Mouse (Mus musculus) embryonic facial prominence, embryonic 15.5 days (tissue): ENCODE results near the gene Map3k12. TPM values are rescaled to one million over a fixed set of nuclear protein-coding genes. Genes with fewer than 3 reads are reported as not detected.

Experiments used
- ATAC-seq: fragments of 200-750 bp; cut with Nextera tagmentation; 2 replicates; pipeline ENCODE4 v1.8.0; 2017; ENCODE audit warnings: low read depth, moderate TSS enrichment; ENCODE audit not compliant: insufficient number of reproducible peaks, low FRiP score, low TSS enrichment
- H3K27ac ChIP-seq: fragments of 300-500 bp; sonication (generic); replicated peaks from 2 replicates; pipeline ENCODE4 v1.5.1; 2015; ENCODE audit warnings: mild to moderate bottlenecking, inconsistent platforms
- H3K27me3 ChIP-seq: fragments of 300-500 bp; sonication (generic); 2 replicates; pipeline ENCODE4 v1.6.1; 2015; ENCODE audit warnings: inconsistent platforms
- H3K36me3 ChIP-seq: fragments of 300-500 bp; sonication (generic); 2 replicates; pipeline ENCODE4 v1.6.1; 2015; ENCODE audit warnings: mild to moderate bottlenecking, inconsistent platforms
- H3K4me1 ChIP-seq: fragments of 300-500 bp; sonication (generic); 2 replicates; pipeline ENCODE4 v1.6.1; 2015; ENCODE audit warnings: inconsistent platforms
- H3K4me2 ChIP-seq: fragments of 300-500 bp; sonication (generic); replicated peaks from 2 replicates; pipeline ENCODE4 v1.6.1; 2015; ENCODE audit warnings: mild to moderate bottlenecking, inconsistent platforms
- H3K4me3 ChIP-seq: fragments of 300-500 bp; sonication (generic); replicated peaks from 2 replicates; pipeline ENCODE4 v1.5.1; 2015; ENCODE audit warnings: mild to moderate bottlenecking, inconsistent platforms
- H3K9ac ChIP-seq: fragments of 300-500 bp; sonication (generic); 2 replicates; pipeline ENCODE4 v1.6.1; 2015; ENCODE audit warnings: inconsistent platforms
- H3K9me3 ChIP-seq: fragments of 300-500 bp; sonication (generic); replicated peaks from 2 replicates; pipeline ENCODE4 v1.6.1; 2016; ENCODE audit warnings: inconsistent platforms
- WGBS: fragments of 180-500 bp; shearing (Covaris S2); methylation state at CpG from one replicate; pipeline ENCODE4 v1.1.7; 2015; 5-methylcytosine and 5-hydroxymethylcytosine counted together
- polyA plus RNA-seq: library from polyadenylated mRNA; unstranded; fragments of >200 nt; fragmentation: Nextera tagmentation; extraction: Ambion mirVana; gene quantifications from 2 replicates; pipeline ENCODE4 v1.2.1, GENCODE M21; 2015

Map3k12 gene
- polyA plus RNA-seq, 1 experiment from 2014 or later: 21.3 TPM

DNA sequence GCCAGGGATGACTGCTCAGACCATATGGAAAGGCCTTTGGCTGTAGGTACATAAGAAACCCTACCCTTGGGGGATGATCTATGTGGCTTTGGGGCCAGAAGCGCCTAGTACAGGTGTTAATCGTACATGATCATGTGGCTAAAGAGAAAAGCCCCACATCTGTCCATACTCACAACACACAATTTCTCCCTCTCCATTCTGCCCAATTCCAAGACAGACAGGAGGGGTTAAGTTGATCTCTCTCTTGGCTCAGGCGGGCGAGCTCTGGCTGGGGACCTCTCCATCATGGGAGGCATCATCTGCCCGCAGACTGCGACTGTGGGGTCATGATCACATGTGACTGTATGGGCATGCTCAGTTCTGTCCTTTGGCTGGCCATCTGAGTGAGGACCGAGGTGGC, 17.1 kb upstream of the Map3k12 start:
- 92% methylated on average over 7 of the region's 7 CpGs for WGBS
- H3K9ac ChIP-seq: no peak overlapping the region
- H3K27ac ChIP-seq: no peak overlapping the region
- no peak for ATAC-seq
- H3K9me3 ChIP-seq: no peaks in the 10 kb centered on the region
- H3K27me3 ChIP-seq: no peaks in the 10 kb centered on the region
- H3K4me1 ChIP-seq: no peaks in the 10 kb centered on the region
- no peak overlapping the region for H3K4me3 ChIP-seq
- no peak overlapping the region for H3K4me2 ChIP-seq
- H3K36me3 ChIP-seq: peaks cover 76% of the 10 kb centered on the region

DNA sequence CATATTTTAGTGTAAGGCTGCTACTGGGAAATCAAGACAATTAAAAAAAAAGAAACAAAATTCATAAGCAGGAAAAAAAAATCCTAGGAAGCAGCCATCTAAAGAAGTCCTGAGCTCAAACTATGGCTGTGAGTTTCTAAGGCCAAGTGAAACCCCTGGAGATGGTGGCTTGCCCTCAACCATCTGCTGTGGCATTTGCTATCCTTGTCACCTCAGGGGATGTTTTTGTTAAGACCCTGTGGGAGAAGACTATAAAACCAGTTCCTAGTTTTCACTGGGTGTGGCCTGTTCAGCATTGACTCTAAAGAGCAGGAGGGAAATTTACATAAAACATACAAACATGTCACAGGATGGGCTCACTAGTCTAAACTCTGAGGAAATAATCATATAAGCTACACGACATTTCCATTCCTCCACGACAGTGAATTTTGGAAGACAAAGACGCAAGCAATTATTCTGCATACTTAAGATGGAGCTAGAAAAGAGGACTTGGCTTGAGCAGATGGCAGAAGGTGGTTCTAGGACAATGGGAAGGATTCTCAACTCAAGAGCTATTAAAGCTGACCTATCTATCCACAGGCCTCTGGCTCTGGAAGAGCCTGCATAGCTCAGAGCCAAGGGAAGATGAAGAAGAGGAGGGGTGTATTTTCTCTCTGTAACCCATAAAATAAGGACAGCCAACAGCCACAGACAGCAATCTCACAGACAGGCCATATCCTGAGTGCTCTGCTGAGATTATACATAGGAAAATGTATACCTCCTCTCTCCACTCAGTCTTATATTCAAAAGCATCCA, 15.4 kb upstream of the Map3k12 start:
- WGBS: 89% methylated on average over 3 of the region's 3 CpGs
- Histone ChIP-seq H3K27ac (no peak overlapping the region), H3K4me1 (no peaks in the 10 kb centered on the region), H3K9ac (no peak overlapping the region), H3K36me3 (peaks cover 85% of the 10 kb centered on the region), H3K4me3 (no peak overlapping the region), H3K4me2 (no peak overlapping the region), H3K9me3 (no peaks in the 10 kb centered on the region), H3K27me3 (no peaks in the 10 kb centered on the region)
- no peak for ATAC-seq

DNA sequence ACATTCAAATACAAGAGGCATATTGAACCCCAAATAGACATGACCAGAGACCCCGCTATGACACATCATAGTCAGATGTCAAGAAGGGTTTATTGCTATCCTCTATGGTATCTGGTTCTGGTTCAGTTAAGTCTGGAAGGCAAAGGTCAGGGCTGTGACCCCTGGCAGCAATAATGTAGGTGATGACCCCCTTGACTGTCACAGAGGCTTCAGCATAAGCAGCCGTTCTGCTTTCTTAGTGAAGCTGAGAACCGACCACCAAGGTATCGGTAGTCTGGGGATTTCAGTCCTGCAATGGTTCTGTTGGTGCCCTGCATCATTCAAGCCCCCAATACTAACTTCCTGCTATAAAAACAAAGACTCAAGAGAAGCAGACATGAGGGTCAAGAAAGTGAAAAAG, 14.7 kb upstream of the Map3k12 start:
- Histone ChIP-seq H3K9ac (no peak overlapping the region), H3K36me3 (peaks cover 80% of the 10 kb centered on the region), H3K9me3 (no peaks in the 10 kb centered on the region), H3K4me3 (no peak overlapping the region), H3K4me2 (no peak overlapping the region), H3K27ac (no peak overlapping the region), H3K27me3 (no peaks in the 10 kb centered on the region), H3K4me1 (no peaks in the 10 kb centered on the region)
- ATAC-seq: no peak
- WGBS: 82% methylated on average over 4 of the region's 4 CpGs

DNA sequence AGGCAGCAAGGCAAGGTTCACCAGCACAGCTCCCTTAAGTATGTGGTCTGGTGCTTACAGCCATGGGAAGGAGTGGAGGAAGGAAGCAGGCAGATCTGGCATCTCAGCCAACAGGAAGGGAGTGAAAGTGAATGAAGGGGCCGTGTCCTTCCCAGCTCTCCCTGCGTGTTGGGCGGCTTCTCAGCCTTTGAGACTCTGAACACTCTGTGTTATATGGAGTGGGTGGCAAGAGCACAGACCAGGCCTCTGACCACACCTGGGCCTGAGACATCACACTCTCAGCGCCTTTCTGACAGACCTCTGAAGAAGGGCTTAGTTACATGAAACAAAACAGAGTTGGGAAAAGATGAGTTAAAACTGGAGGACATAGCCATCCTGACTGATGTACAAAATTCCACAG, 13.7 kb upstream of the Map3k12 start:
- 82% methylated on average over 4 of the region's 4 CpGs for WGBS
- no peak overlapping the region for H3K4me3 ChIP-seq
- H3K4me1 ChIP-seq: no peaks in the 10 kb centered on the region
- peaks cover 74% of the 10 kb centered on the region for H3K36me3 ChIP-seq
- H3K4me2 ChIP-seq: no peak overlapping the region
- no peak for ATAC-seq
- H3K27ac ChIP-seq: no peak overlapping the region
- no peaks in the 10 kb centered on the region for H3K27me3 ChIP-seq
- no peaks in the 10 kb centered on the region for H3K9me3 ChIP-seq
- no peak overlapping the region for H3K9ac ChIP-seq

DNA sequence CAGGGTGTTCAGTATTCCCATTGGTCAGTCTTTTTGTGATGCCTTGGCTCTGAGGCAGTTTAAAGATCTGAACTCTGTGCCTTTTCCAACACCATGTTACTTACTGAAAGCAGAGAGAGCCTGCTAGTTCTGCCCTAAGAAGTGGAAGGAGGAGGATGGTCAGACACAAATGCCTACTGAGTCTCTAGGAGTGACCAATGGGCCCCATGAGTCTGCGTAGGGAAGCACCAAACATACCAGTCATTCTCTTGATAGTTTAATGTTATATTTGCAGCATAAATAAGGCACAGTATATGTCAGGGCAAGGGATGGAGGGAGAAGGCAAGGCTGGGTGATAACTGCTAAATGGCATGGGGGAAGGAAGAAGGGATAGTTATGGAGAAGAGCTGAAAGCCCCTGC, 11.5 kb upstream of the Map3k12 start:
- no peak overlapping the region for H3K4me3 ChIP-seq
- H3K4me2 ChIP-seq: no peak overlapping the region
- 92% methylated on average over 1 of the region's 1 CpGs for WGBS
- H3K27ac ChIP-seq: no peak overlapping the region
- peaks cover 73% of the 10 kb centered on the region for H3K36me3 ChIP-seq
- no peaks in the 10 kb centered on the region for H3K4me1 ChIP-seq
- ATAC-seq: no peak
- H3K9me3 ChIP-seq: no peaks in the 10 kb centered on the region
- no peak overlapping the region for H3K9ac ChIP-seq
- H3K27me3 ChIP-seq: no peaks in the 10 kb centered on the region

DNA sequence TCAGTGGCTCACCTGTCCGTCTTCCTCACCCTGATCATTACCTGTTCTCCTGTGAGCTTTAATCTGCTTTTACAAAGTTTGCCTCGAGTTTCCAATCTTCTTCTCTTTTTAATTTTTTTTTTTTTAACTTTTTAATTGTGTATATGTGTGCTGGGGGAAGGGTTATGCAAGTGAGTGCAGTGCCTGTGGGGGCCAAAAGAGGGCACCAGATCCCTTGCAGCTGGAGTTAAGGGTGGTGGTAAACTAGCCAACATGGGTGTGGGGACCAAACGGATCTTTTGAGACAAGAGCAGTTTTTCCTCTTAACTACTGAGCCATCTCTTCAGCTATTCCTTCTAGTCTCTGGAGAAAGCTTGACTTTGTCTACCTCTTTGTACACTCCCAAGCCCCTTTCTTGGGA, 11.1 kb upstream of the Map3k12 start:
- H3K9me3 ChIP-seq: no peaks in the 10 kb centered on the region
- no peaks in the 10 kb centered on the region for H3K27me3 ChIP-seq
- H3K4me1 ChIP-seq: no peaks in the 10 kb centered on the region
- H3K4me2 ChIP-seq: no peak overlapping the region
- H3K9ac ChIP-seq: no peak overlapping the region
- no peak overlapping the region for H3K27ac ChIP-seq
- ATAC-seq: no peak
- H3K4me3 ChIP-seq: no peak overlapping the region
- 71% methylated on average over 3 of the region's 3 CpGs for WGBS
- H3K36me3 ChIP-seq: peaks cover 69% of the 10 kb centered on the region

DNA sequence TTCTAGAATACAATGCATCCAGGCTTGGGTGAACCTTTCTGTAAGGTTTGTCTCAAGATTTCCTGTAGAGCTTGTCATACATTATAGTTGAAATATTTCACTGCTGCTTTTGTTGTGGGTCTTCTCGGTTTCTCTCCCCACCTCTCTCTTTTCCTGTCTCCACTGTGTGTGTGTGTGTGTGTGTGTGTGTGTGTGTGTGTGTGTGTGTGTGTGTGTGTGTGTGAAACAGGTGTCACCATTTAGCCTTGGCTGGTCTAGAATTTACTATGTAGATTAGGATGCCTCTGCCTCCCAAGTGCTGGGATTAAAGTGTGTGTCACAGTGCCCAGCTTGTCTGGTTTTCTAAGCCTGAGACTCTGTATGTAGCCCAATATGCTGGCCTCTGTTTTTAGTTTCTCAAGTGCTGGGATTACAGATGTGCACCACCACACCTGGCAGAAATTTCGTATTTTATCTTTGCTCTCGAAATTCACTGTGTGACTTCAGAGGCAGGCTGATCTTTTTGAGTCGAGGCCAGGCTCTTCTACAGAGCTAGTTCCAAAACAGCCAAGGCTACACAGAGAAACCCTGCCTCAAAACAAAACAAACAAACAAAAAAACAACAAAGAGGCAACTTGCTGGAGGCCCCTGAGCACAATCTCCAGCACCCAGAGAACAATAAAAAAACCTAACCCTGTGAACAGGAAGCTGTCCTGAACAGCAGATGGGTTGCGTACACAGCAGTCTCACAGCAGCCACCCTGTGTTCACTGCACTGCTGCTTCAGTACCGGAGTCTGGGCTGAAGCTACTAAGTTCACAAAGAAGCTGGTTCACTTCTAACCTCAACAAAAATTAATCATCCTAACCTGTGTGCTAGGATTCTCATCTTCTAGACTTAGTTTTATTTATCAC, 9.5 kb upstream of the Map3k12 start:
- no peak for ATAC-seq
- Histone ChIP-seq H3K9ac (no peak overlapping the region), H3K36me3 (peaks cover 65% of the 10 kb centered on the region)

DNA sequence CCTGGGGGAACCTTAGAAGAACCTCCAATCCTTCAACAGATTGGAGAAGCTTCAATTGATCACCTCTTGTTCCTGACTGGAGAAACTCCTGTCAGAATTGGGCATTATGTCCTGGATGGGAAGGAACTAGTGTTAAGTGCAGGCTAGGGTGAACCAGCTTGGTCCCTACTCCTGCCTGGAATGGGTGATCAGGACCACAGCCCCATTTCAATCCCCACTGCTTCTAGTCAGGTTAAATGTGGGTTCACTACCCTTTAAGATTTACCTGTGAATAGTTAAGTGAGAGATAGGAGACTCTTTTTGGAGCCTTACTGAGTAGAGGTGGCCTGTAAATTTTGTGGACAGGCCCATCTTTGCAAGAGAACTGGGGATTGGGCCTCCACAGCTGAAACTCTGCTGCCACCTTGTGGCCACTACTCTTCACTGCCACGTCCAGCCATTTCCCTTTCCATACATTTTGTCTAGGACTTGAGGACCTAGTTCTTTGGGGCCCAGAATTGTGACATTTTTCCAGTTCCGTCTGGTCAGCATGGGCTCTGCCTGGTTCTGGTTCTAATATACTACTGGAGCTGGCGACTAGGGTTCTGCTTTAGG, 8.1 kb upstream of the Map3k12 start, which contains the start of gene Npff:
Gene Npff (minus strand): TSS at position 51 of the 594 bp plus-strand sequence.
- H3K27ac ChIP-seq: no peak within 1 kb of the TSS; the same call in 1 of the 2 replicates
- H3K4me3 ChIP-seq: no peak within 1 kb of the TSS
- no peaks in the 10 kb centered on the region for H3K27me3 ChIP-seq
- H3K9ac ChIP-seq: no peak within 1 kb of the TSS
- peaks cover 66% of the 10 kb centered on the region for H3K36me3 ChIP-seq
- peaks cover 7% of the 10 kb centered on the region for H3K4me1 ChIP-seq
- no peak within 1 kb of the TSS for H3K4me2 ChIP-seq
- H3K9me3 ChIP-seq: no peaks in the 10 kb centered on the region
- 7% methylated on average over 3 of the region's 3 CpGs for WGBS
- ATAC-seq: no peak

More for the DNA sequence above, 9.5 kb upstream of the Map3k12 start:
- Histone ChIP-seq H3K4me2 (no peak overlapping the region), H3K9me3 (no peaks in the 10 kb centered on the region), H3K27me3 (no peaks in the 10 kb centered on the region), H3K4me1 (no peaks in the 10 kb centered on the region), H3K4me3 (no peak overlapping the region), H3K27ac (no peak overlapping the region)
- 83% methylated on average over 6 of the region's 6 CpGs for WGBS

DNA sequence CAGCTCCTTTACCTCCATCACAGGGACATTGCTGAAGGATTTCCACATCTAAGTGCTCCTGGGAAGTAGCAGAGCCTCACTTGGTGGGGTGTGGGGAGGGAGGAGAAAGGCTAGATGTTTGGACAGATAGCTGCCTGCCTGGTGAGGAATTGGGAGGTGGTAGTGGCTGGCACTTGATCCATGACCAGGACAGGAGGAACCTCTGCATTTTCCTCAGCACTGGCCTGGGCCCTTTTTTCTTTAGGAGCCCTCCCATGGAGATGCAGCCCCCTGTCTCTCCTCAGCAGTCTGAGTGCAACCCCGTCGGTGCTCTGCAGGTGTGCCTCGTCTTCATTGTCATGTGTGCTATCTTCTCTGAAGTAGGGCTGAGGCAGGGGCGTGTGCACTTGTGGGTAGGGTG, 4.6 kb upstream of the Map3k12 start:
- 84% methylated on average over 4 of the region's 4 CpGs for WGBS
- H3K27me3 ChIP-seq: no peaks in the 10 kb centered on the region
- H3K4me2 ChIP-seq: no peak overlapping the region
- ATAC-seq: no peak
- no peak overlapping the region for H3K9ac ChIP-seq
- H3K4me3 ChIP-seq: no peak overlapping the region
- H3K27ac ChIP-seq: no peak overlapping the region
- H3K36me3 ChIP-seq: peaks cover 39% of the 10 kb centered on the region
- H3K4me1 ChIP-seq: peaks cover 21% of the 10 kb centered on the region
- H3K9me3 ChIP-seq: no peaks in the 10 kb centered on the region

- H3K4me2 ChIP-seq: no peak overlapping the region
- no peak overlapping the region for H3K4me3 ChIP-seq
- H3K9ac ChIP-seq: no peak overlapping the region
- no peaks in the 10 kb centered on the region for H3K9me3 ChIP-seq
- H3K27ac ChIP-seq: no peak overlapping the region
- WGBS: 84% methylated on average over 4 of the region's 4 CpGs
- H3K4me1 ChIP-seq: peaks cover 32% of the 10 kb centered on the region
- no peaks in the 10 kb centered on the region for H3K27me3 ChIP-seq
- ATAC-seq: no peak
- peaks cover 35% of the 10 kb centered on the region for H3K36me3 ChIP-seq
Observed at GRCm38 (mm10) chr15:102520416-102520815, 3.6 kb upstream of the Map3k12 start.
